ENCODE assay signal across 23 mouse cellular contexts in the genomic region with DNA sequence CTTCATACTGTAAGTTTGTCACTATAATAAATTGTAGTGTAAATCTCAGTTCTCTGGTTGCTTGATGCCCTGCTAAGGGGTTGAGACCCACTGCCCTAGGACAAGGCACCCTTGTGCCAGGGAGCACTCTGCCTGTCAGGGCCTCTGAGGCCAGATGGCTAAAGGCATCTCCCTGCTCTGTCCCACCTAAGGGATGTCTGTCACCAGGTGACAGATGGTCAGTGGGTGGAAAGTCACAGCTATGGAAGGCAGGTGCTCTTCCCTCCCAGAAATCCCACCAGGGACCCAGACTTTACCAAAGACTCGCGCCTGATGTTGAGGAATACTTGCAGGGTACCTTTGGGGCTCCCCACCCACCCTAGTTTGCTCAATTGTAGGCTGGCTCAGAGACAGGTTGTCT. TPM values are rescaled to one million over a fixed set of nuclear protein-coding genes. Genes with fewer than 3 reads are reported as not detected.
DNase-seq lines count a peak whose midpoint lies in the region; ATAC-seq and TF ChIP-seq lines count a peak whose summit lies in the region.
"Had no signal": no experiment of that assay in that cellular context is flagged by ENCODE, and none has a peak within 500 bp of the region (broad histone marks: within the 10 kb centered on the region; RNA-seq: fewer than 3 reads in every experiment).

No protein-coding gene starts in this region.

- no peak overlapping the region for H3K4me2 ChIP-seq in forebrain, embryonic 13.5 days
- H3K4me2 ChIP-seq in forebrain, embryonic 16.5 days (ENCODE audit: low read length) = no peak overlapping the region
- H3K4me2 ChIP-seq: heart, embryonic 11.5 days; hindbrain, embryonic 13.5 days; limb, embryonic 13.5 days; midbrain, embryonic 13.5 days; neural tube, embryonic 13.5 days had no signal

- peaks cover 25% of the 10 kb centered on the region for H3K36me3 ChIP-seq in E14TG2a.4 (ENCODE audit: insufficient read depth, low read length)
- H3K36me3 ChIP-seq in forebrain, embryonic 13.5 days (ENCODE audit: poor library complexity, severe bottlenecking) = 0 out of 2 replicates have a peak, but pooled peaks cover 2% of the 10 kb centered on the region
- H3K36me3 ChIP-seq in forebrain, embryonic 16.5 days (ENCODE audit: control insufficient read depth, insufficient read depth) = no peaks in the 10 kb centered on the region
- H3K36me3 ChIP-seq: neural tube, embryonic 13.5 days had no signal

- no peaks in the 10 kb centered on the region for H3K9me3 ChIP-seq in E14TG2a.4 (ENCODE audit: low read length)
- no peaks in the 10 kb centered on the region for H3K9me3 ChIP-seq in forebrain, embryonic 13.5 days (replicated peaks)
- H3K9me3 ChIP-seq in forebrain, embryonic 16.5 days (ENCODE audit: control insufficient read depth, low read length) = no peaks in the 10 kb centered on the region
- H3K9me3 ChIP-seq: G1E; hindbrain, embryonic 13.5 days; limb, embryonic 13.5 days; megakaryocyte, embryonic 14.5 days; midbrain, embryonic 13.5 days; neural tube, embryonic 13.5 days had no signal

- H3K4me1 ChIP-seq in E14TG2a.4 (replicated peaks; ENCODE audit: low read depth, low read length) = peaks cover 97% of the 10 kb centered on the region
- peaks cover 20% of the 10 kb centered on the region for H3K4me1 ChIP-seq in forebrain, embryonic 13.5 days
- H3K4me1 ChIP-seq in forebrain, embryonic 16.5 days (replicated peaks; ENCODE audit: control insufficient read depth, insufficient read depth, low read length) = peaks cover 4% of the 10 kb centered on the region

- no peak for TF ChIP-seq CTCF in layer of hippocampus, adult 2 months (conservative IDR thresholded peaks at IDR 0.05)
- no peak for TF ChIP-seq CTCF in E14TG2a.4 (conservative IDR thresholded peaks at IDR 0.05; ENCODE audit: low read length)

- no peak overlapping the region for H3K9ac ChIP-seq in forebrain, embryonic 13.5 days
- H3K9ac ChIP-seq in forebrain, embryonic 16.5 days (replicated peaks; ENCODE audit: low read depth, low read length) = no peak overlapping the region
- H3K9ac ChIP-seq: hindbrain, embryonic 13.5 days; limb, embryonic 13.5 days; midbrain, embryonic 13.5 days; neural tube, embryonic 13.5 days had no signal

- no peak for ATAC-seq in forebrain, embryonic 13.5 days
- no peak for ATAC-seq in forebrain, embryonic 16.5 days
- ATAC-seq: forebrain, embryonic 14.5 days; intestine, postnatal 0 days; midbrain, embryonic 13.5 days had no signal

- DNase-seq in layer of hippocampus, adult 2 months (ENCODE audit: low spot score in 2 of 2) = no peak
- no peak for DNase-seq in layer of hippocampus, adult 18-20 months (ENCODE audit: low spot score in 2 of 2)
- peak; percentile 53 to 55 for DNase-seq in cerebellum, postnatal 25 days
- no peak for DNase-seq in heart, adult 8-10 months (ENCODE audit: low spot score)
- DNase-seq: adrenal gland, adult 8-10 months; heart, postnatal 4 days; kidney, postnatal 14 days; lung, postnatal 4 days; thymus, adult 2 months; thymus, postnatal 4 days had no signal

- H3K27ac ChIP-seq in layer of hippocampus, adult 2 months = peak overlapping the region; percentile 32; the same call in 1 of the 2 replicates
- H3K27ac ChIP-seq in forebrain, embryonic 13.5 days = no peak overlapping the region
- H3K27ac ChIP-seq in forebrain, embryonic 16.5 days (ENCODE audit: low read length) = no peak overlapping the region
- H3K27ac ChIP-seq: hindbrain, embryonic 13.5 days; left cerebral cortex, adult 2 months; limb, embryonic 13.5 days; midbrain, embryonic 13.5 days; neural tube, embryonic 13.5 days had no signal

- H3K4me3 ChIP-seq in layer of hippocampus, adult 2 months = no peak overlapping the region
- peak overlapping the region; percentile 50; the same call in 1 of the 2 replicates for H3K4me3 ChIP-seq in E14TG2a.4 (replicated peaks; ENCODE audit: low read length)
- H3K4me3 ChIP-seq in forebrain, embryonic 13.5 days = no peak overlapping the region
- no peak overlapping the region for H3K4me3 ChIP-seq in forebrain, embryonic 16.5 days (replicated peaks; ENCODE audit: low read length)
- H3K4me3 ChIP-seq: hindbrain, embryonic 13.5 days; left cerebral cortex, adult 2 months; limb, embryonic 13.5 days; megakaryocyte, embryonic 14.5 days; midbrain, embryonic 13.5 days; neural tube, embryonic 13.5 days had no signal

- WGBS in forebrain, embryonic 13.5 days = 100% methylated on average over 2 of the region's 2 CpGs
- WGBS in forebrain, embryonic 16.5 days = 96% methylated on average over 2 of the region's 2 CpGs

- H3K27me3 ChIP-seq in E14TG2a.4 (ENCODE audit: insufficient read depth, low read length) = no peaks in the 10 kb centered on the region
- H3K27me3 ChIP-seq in forebrain, embryonic 13.5 days = no peaks in the 10 kb centered on the region
- H3K27me3 ChIP-seq in forebrain, embryonic 16.5 days (replicated peaks; ENCODE audit: control insufficient read depth, insufficient read depth, low read length) = no peaks in the 10 kb centered on the region
- H3K27me3 ChIP-seq: hindbrain, embryonic 13.5 days; limb, embryonic 13.5 days; megakaryocyte, embryonic 14.5 days; midbrain, embryonic 13.5 days; neural tube, embryonic 13.5 days had no signal

RNA-seq across cellular contexts. Expression of a gene that starts 42.0 kb away (rescaled TPM):
- 10 to 100 TPM; 62.2 to 66.9 TPM for total RNA-seq in layer of hippocampus, adult 2 months (2021)
- 10 to 100 TPM; 71.2 to 74.9 TPM for total RNA-seq in layer of hippocampus, adult 18-20 months (2021)
- 46.5 and 47.3 TPM in 2 replicates for polyA plus RNA-seq in forebrain, embryonic 13.5 days (2015; fragmentation: Nextera tagmentation; extraction: Ambion mirVana)
- total RNA-seq in heart, adult 8-10 months (2022) = 1 to 10 TPM; 2.5 to 3.8 (median 3.4) TPM
- 49.1 and 57.6 TPM in 2 replicates for polyA plus RNA-seq in forebrain, embryonic 16.5 days (2015; fragmentation: Nextera tagmentation; extraction: Ambion mirVana)

Comparison
In these comparisons a context has a peak if more than half of its experiments do, and no peak if none do; other contexts are left out.
1. DNase-seq: peak in cerebellum, postnatal 25 days (2 of 2); none in layer of hippocampus, adult 2 months (0 of 2), layer of hippocampus, adult 18-20 months (0 of 2) and heart, adult 8-10 months (single experiment).
2. RNA of a gene that starts 42.0 kb away (total RNA-seq): 71.2 to 74.9 TPM in layer of hippocampus, adult 18-20 months and 62.2 to 66.9 TPM in layer of hippocampus, adult 2 months; 2.5 to 3.8 TPM in heart, adult 8-10 months; every median in the first group is over 10 times any median in the second.